Mouse (Mus musculus): ENCODE data around the gene Pom121.
A peak's percentile ranks its signal among the peaks of the same experiment; 100 is the strongest.

Gene Pom121

GRCm38 (mm10) chr5:135368312-135368711 lies 26.0 kb downstream of the Pom121 start:
- no peak for DNase-seq

GRCm38 (mm10) chr5:135367841-135368240 lies 26.5 kb downstream of the Pom121 start:
- peak in 1 of 2 experiments; percentile 22 for DNase-seq

GRCm38 (mm10) chr5:135363540-135363939 lies 30.8 kb downstream of the Pom121 start:
- DNase-seq: peak; percentile 60 to 66

GRCm38 (mm10) chr5:135362572-135362971 lies 31.8 kb downstream of the Pom121 start:
- DNase-seq: no peak

- DNase-seq: no peak
These were observed 34.6 kb downstream of the Pom121 start for GRCm38 (mm10) chr5:135359772-135360171.

- DNase-seq: no peak
These were observed 36.8 kb downstream of the Pom121 start for GRCm38 (mm10) chr5:135357556-135357955.

GRCm38 (mm10) chr5:135356090-135356489 lies 38.3 kb downstream of the Pom121 start:
- no peak for DNase-seq

- peak; percentile 46 to 61 for DNase-seq
These were observed 40.8 kb downstream of the Pom121 start for GRCm38 (mm10) chr5:135353564-135353963.

- no peak for DNase-seq
These were observed 41.4 kb downstream of the Pom121 start, which contains the start of gene Trim50 for GRCm38 (mm10) chr5:135352995-135353394. Gene Trim50, plus strand, starts transcription at chr5:135353295.

GRCm38 (mm10) chr5:135351606-135352005 lies 42.7 kb downstream of the Pom121 start:
- no peak for DNase-seq

GRCm38 (mm10) chr5:135349862-135350261 lies 44.5 kb downstream of the Pom121 start, which contains the start of gene Fkbp6:
Gene Fkbp6, minus strand, starts transcription at chr5:135350044.
- DNase-seq: no peak

- no peak for DNase-seq
These were observed 46.8 kb downstream of the Pom121 start for GRCm38 (mm10) chr5:135347511-135348011.

- DNase-seq: no peak
These were observed 47.9 kb downstream of the Pom121 start for GRCm38 (mm10) chr5:135346430-135346829.

- DNase-seq: no peak
These were observed 48.4 kb downstream of the Pom121 start for GRCm38 (mm10) chr5:135345989-135346388.

GRCm38 (mm10) chr5:135337575-135337974 lies 56.8 kb downstream of the Pom121 start:
- peak; percentile 24 to 39 for DNase-seq

GRCm38 (mm10) chr5:135331161-135331560 lies 63.2 kb downstream of the Pom121 start:
- DNase-seq: no peak

GRCm38 (mm10) chr5:135330201-135330600 lies 64.1 kb downstream of the Pom121 start:
- no peak for DNase-seq

GRCm38 (mm10) chr5:135329471-135329870 lies 64.9 kb downstream of the Pom121 start:
- no peak for DNase-seq
